Mouse (Mus musculus) midbrain, embryonic 16.5 days (tissue): ENCODE data around the gene Scyl2. TPM values are rescaled to one million over a fixed set of nuclear protein-coding genes. Genes with fewer than 3 reads are reported as not detected.

Experiments
- ATAC-seq: fragments of 200-750 bp; cut with Nextera tagmentation; 2 replicates; pipeline ENCODE4 v1.8.0; 2017; ENCODE audit warnings: moderate TSS enrichment
- H3K27ac ChIP-seq: fragments of 300-500 bp; sonication (generic); 2 replicates; pipeline ENCODE4 v1.5.1; 2014; ENCODE audit warnings: mild to moderate bottlenecking, low read length, mixed read lengths
- H3K27me3 ChIP-seq: fragments of 300-500 bp; sonication (generic); 2 replicates; pipeline ENCODE4 v1.6.1; 2014; ENCODE audit warnings: low read depth, low read length, mixed read lengths; ENCODE audit not compliant: control insufficient read depth, insufficient read depth
- H3K36me3 ChIP-seq: fragments of 300-500 bp; sonication (generic); 2 replicates; pipeline ENCODE4 v1.6.1; 2014; ENCODE audit warnings: mild to moderate bottlenecking, low read length, moderate library complexity, mixed read lengths; ENCODE audit not compliant: control insufficient read depth, insufficient read depth
- H3K4me1 ChIP-seq: fragments of 300-500 bp; sonication (generic); 2 replicates; pipeline ENCODE4 v1.6.1; 2014; ENCODE audit warnings: mild to moderate bottlenecking, low read length, mixed read lengths; ENCODE audit not compliant: control insufficient read depth, insufficient read depth
- H3K4me2 ChIP-seq: fragments of 300-500 bp; sonication (generic); 2 replicates; pipeline ENCODE4 v1.6.1; 2014; ENCODE audit warnings: mild to moderate bottlenecking, low read length, mixed read lengths
- H3K4me3 ChIP-seq: fragments of 300-500 bp; sonication (generic); 2 replicates; pipeline ENCODE4 v1.5.1; 2014; ENCODE audit warnings: low read depth, mild to moderate bottlenecking, low read length, moderate library complexity, mixed read lengths
- H3K9ac ChIP-seq: fragments of 300-500 bp; sonication (generic); 2 replicates; pipeline ENCODE4 v1.6.1; 2014; ENCODE audit warnings: low read depth, low read length, mixed read lengths
- H3K9me3 ChIP-seq: fragments of 300-500 bp; sonication (generic); replicated peaks from 2 replicates; pipeline ENCODE4 v1.6.1; 2014; ENCODE audit warnings: mild to moderate bottlenecking, low read length, mixed read lengths; ENCODE audit not compliant: control insufficient read depth, poor library complexity, severe bottlenecking
- WGBS: fragments of 180-500 bp; shearing (Covaris S2); extraction: QIAGEN DNeasy Blood & Tissue Kit; methylation state at CpG from one replicate; pipeline ENCODE4 v1.1.7; 2014; 5-methylcytosine and 5-hydroxymethylcytosine counted together
- polyA plus RNA-seq: library from polyadenylated mRNA; unstranded; fragments of >200 nt; fragmentation: Nextera tagmentation; extraction: Ambion mirVana; gene quantifications from 2 replicates; pipeline ENCODE4 v1.2.1, GENCODE M21; 2015

The Scyl2 gene
- polyA plus RNA-seq, 1 experiment from 2014 or later = 7.8 TPM

DNA sequence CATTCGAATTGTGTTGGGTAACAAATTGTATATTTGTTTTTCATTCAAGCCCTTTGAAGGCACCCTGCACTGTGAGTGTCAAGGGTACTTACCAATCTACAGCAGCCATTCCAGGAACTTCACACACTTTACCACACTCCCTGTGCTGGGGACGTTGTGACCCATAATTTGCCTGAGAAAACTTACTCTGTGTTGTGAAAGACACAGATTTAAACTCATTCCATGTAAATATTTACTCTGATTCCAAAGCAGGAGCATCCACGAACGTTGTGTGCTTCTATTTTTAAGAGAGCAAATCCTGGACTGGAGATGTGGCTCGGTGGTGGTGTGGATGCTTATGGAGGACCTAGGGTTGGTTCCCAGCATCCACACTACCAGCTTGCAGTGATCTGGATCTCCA, 54.3 kb downstream of the Scyl2 start:
- no peak for ATAC-seq
- 76% methylated on average over 5 of the region's 5 CpGs for WGBS
- H3K27ac ChIP-seq = no peak overlapping the region

DNA sequence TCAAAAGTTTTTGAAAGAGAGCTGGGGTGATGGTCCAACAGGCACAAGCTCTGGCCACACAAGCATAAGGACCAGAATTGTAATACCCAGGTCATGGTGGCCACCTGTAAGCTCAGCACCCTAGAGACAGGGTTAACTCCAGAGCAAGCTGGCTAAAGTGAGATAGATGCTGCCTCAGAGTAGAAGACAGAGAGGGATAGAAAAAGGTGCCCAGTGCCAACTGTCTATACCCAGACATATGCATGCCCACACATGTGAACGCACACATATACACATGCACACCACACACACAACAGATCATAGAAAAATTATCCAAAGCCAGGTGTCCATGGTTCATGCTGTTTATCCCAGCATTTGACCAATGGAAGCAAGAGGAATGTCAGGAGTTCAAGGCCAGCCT, 55.5 kb downstream of the Scyl2 start:
- Histone ChIP-seq H3K4me2 (no peak overlapping the region), H3K27ac (no peak overlapping the region), H3K9ac (no peak overlapping the region), H3K4me1 (no peaks in the 10 kb centered on the region), H3K9me3 (no peaks in the 10 kb centered on the region), H3K4me3 (no peak overlapping the region), H3K36me3 (no peaks in the 10 kb centered on the region), H3K27me3 (no peaks in the 10 kb centered on the region)
- ATAC-seq = no peak
- WGBS = 93% methylated on average over 1 of the region's 1 CpGs

More for the DNA sequence above, 54.3 kb downstream of the Scyl2 start:
- Histone ChIP-seq H3K9ac (no peak overlapping the region), H3K9me3 (no peaks in the 10 kb centered on the region), H3K4me3 (no peak overlapping the region), H3K4me1 (no peaks in the 10 kb centered on the region), H3K27me3 (no peaks in the 10 kb centered on the region), H3K36me3 (no peaks in the 10 kb centered on the region), H3K4me2 (no peak overlapping the region)

DNA sequence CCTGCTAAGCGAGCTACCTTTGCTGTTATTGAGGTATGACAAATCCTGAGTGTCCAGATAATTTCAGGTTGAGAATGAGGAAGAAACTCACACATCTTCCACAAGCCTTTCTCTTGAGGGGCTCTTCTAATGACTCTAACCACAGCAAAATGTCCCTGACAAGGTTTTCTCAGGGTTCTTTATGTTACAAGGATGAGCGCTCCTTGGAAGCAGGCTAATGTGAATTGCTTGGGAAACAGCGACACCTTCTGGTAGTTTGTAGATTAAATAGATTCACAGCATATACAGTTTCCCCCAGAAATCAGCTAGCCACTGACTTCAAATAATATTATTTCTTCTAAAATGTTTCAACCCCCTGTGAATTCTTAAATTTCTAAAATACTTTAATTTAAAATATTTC, 56.0 kb downstream of the Scyl2 start:
- no peaks in the 10 kb centered on the region for H3K27me3 ChIP-seq
- H3K9me3 ChIP-seq = no peaks in the 10 kb centered on the region
- no peak overlapping the region for H3K4me2 ChIP-seq
- no peaks in the 10 kb centered on the region for H3K4me1 ChIP-seq
- H3K9ac ChIP-seq = no peak overlapping the region
- peak; percentile 90 for ATAC-seq
- H3K36me3 ChIP-seq = no peaks in the 10 kb centered on the region
- no peak overlapping the region for H3K27ac ChIP-seq
- WGBS = 30% methylated on average over 3 of the region's 3 CpGs
- no peak overlapping the region for H3K4me3 ChIP-seq

DNA sequence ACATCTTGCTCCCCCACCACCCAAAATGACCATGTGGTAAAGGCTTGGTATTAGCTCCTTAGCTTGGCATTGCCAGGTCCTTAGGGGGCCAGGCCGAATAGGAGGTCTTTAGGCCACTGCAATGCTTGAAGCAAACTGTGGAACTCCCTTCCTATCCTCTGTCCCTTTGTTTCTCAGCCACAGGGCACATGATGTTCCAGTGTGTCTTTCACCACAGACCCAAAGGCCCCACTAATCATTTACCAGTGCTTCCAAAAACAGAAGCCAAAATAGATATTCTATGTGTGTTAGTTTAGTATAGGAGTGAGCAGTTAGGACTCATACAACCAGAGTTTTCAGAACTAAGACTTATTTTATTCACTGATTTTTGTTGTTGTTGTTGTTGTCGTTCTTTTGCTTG, 59.4 kb downstream of the Scyl2 start:
- Histone ChIP-seq H3K4me3 (no peak overlapping the region), H3K36me3 (no peaks in the 10 kb centered on the region), H3K27me3 (no peaks in the 10 kb centered on the region), H3K9me3 (no peaks in the 10 kb centered on the region), H3K27ac (no peak overlapping the region), H3K9ac (no peak overlapping the region), H3K4me1 (no peaks in the 10 kb centered on the region), H3K4me2 (no peak overlapping the region)
- ATAC-seq = no peak
- 96% methylated on average over 2 of the region's 2 CpGs for WGBS

DNA sequence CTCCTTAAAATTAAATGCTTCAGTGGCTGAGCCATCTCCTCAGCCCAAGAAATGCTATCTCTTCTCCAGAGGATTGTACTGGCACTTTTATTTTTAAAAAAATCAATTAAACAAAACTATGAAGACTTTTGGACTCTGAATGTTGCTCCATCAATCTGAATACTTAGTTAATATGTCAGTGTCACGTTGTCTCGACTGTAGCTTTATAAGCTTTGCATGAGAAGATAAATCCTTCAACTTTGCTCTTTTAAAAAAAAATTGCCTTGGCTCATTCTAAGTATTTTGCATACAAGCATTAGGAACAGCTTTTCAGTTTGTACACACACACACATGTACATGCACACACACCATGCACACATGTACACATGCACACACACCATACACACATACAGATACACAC, 61.9 kb downstream of the Scyl2 start:
- Histone ChIP-seq H3K27ac (no peak overlapping the region), H3K9ac (no peak overlapping the region), H3K27me3 (no peaks in the 10 kb centered on the region), H3K4me1 (peaks cover 2% of the 10 kb centered on the region; the same call in 1 of the 2 replicates), H3K4me2 (no peak overlapping the region), H3K9me3 (no peaks in the 10 kb centered on the region), H3K36me3 (no peaks in the 10 kb centered on the region), H3K4me3 (no peak overlapping the region)
- ATAC-seq = no peak
- WGBS = 93% methylated on average over 2 of the region's 2 CpGs

DNA sequence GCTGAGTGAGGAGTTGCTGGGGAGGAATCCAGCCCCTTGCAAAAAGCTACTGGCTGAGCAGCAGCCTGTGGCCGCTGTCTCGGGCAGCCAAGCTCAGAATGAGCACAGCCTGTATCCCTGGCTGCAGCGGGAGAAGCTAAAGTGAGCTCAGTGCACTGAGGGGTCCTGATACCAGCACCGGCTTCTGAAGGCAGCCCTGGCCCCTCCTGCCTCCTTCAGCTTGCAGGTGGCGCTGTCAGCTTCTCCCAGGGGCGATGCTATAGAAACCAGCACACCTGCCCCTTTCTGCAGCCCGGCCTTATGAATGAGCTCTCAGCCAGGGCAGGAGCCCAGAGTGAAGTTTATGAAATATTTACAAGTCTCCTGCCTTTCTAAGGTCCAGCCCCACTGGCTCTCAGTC, 65.0 kb downstream of the Scyl2 start, which contains the start of gene Slc17a8:
Slc17a8 (minus strand) TSS at position 125 of the 400 bp plus-strand sequence.
- Histone ChIP-seq H3K4me1 (peaks cover 2% of the 10 kb centered on the region; the same call in 1 of the 2 replicates), H3K9ac (no peak within 1 kb of the TSS), H3K4me3 (no peak within 1 kb of the TSS), H3K27ac (no peak within 1 kb of the TSS), H3K9me3 (no peaks in the 10 kb centered on the region), H3K27me3 (no peaks in the 10 kb centered on the region), H3K4me2 (peak within 1 kb of the TSS; percentile 18; the same call in 1 of the 2 replicates), H3K36me3 (no peaks in the 10 kb centered on the region)
- WGBS = 16% methylated on average over 7 of the region's 7 CpGs
- ATAC-seq = no peak; the same call in 1 of the 2 replicates

DNA sequence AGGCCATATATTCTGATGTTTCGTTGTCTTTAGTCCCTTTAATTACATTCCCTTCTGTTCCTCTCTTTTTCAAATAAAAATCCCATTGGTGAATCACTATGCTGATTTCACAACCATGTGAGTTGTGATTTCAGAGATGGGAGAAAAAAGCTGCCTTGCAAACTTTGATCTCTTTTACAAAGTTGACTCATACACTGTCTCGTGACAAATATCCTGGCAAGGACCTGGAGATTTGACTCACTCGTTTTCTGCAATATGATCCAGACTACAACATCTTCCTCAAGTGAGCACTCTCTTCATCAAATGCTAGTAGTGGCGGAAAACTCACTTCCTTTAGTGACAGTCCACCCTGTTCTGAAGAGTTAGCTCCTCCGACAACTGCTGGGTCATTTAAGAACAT, 86.8 kb downstream of the Scyl2 start:
- H3K36me3 ChIP-seq = no peaks in the 10 kb centered on the region
- 84% methylated on average over 5 of the region's 5 CpGs for WGBS
- no peak overlapping the region for H3K4me2 ChIP-seq
- no peaks in the 10 kb centered on the region for H3K9me3 ChIP-seq
- H3K27ac ChIP-seq = no peak overlapping the region
- no peaks in the 10 kb centered on the region for H3K27me3 ChIP-seq
- H3K9ac ChIP-seq = no peak overlapping the region
- no peak overlapping the region for H3K4me3 ChIP-seq
- ATAC-seq = no peak
- H3K4me1 ChIP-seq = no peaks in the 10 kb centered on the region

DNA sequence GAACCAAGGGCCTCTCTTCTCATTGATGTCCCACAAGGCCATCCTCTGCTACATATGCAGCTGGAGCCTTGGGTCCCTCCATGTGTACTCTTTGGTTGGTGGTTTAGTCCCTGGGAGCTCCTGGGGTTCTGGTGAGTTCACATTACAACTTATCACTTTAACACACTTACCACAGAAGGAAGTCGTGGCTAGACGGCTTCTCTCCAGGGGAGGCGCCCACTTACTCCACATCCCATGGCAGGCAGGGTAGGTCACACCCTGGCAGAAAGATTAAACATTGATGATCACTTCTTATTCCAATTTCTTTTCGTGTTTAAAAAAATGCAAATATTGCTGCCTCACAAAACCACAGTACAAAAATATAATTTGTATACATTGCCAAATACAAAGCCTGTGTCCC, 88.8 kb downstream of the Scyl2 start:
- WGBS = 89% methylated on average over 4 of the region's 4 CpGs
- Histone ChIP-seq H3K4me1 (peaks cover 4% of the 10 kb centered on the region; the same call in 1 of the 2 replicates), H3K9me3 (no peaks in the 10 kb centered on the region), H3K27ac (no peak overlapping the region), H3K36me3 (no peaks in the 10 kb centered on the region), H3K4me2 (no peak overlapping the region), H3K9ac (no peak overlapping the region), H3K4me3 (no peak overlapping the region), H3K27me3 (no peaks in the 10 kb centered on the region)
- ATAC-seq = no peak

DNA sequence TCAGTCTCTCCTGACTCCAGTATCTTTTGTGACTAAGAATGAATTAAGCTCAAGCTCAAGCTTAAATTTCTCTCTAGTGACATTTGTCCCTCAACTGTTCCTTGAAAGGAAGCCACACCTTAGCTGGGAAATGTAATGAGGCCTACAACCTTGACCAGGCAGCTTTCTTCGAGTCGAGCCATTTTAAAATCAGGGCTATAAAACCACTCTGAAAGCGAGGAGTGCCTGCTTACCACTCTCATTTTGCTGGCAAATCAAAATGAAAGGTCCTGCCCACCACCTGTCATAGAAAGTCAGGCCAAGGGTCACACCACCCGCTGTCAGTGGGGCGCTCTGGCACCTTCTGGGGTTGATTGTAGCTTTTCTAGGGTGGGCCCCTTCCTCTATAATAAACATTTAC, 90.2 kb downstream of the Scyl2 start:
- Histone ChIP-seq H3K27me3 (no peaks in the 10 kb centered on the region), H3K9ac (no peak overlapping the region), H3K4me1 (peaks cover 4% of the 10 kb centered on the region; the same call in 1 of the 2 replicates), H3K4me2 (no peak overlapping the region), H3K27ac (no peak overlapping the region), H3K9me3 (no peaks in the 10 kb centered on the region), H3K36me3 (no peaks in the 10 kb centered on the region), H3K4me3 (no peak overlapping the region)
- WGBS = 90% methylated on average over 5 of the region's 5 CpGs
- no peak for ATAC-seq
